Mouse (Mus musculus) erythroblast, adult 5-6 weeks (primary cell): ENCODE data around the gene Mroh7. TPM values are rescaled to one million over a fixed set of nuclear protein-coding genes. Genes with fewer than 3 reads are reported as not detected.
A peak's percentile ranks its signal among the peaks of the same experiment; 100 is the strongest.
"Not testable (repeated sequence)": the region's sequence is repeated elsewhere in the genome, so short reads cannot be mapped to it uniquely, and the experiment has no call there.

ENCODE experiments used
- ATAC-seq: replicated peaks from 2 replicates; pipeline ENCODE4 v1.8.0; 2016; ENCODE audit warnings: moderate number of reproducible peaks, mild to moderate bottlenecking, moderate TSS enrichment, inconsistent platforms; ENCODE audit not compliant: poor library complexity, low FRiP score, severe bottlenecking
- total RNA-seq, 2 experiments: library from RNA; stranded (forward) in 1 of 2; stranded (reverse) in 1 of 2; fragments of 150-400 nt in 1 of 2; fragments of 200-764, 138-1000 nt in 1 of 2; gene quantifications; 2 replicates each; pipeline versions ENCODE4 v1.2.3 to v1.2.4; 2015 to 2017; ENCODE audit warnings: low replicate concordance in 2 of 2

Gene Mroh7
- total RNA-seq (2015; ENCODE audit: low replicate concordance), result not detected in 2 replicates
- not detected in 2 replicates for total RNA-seq (2017; ENCODE audit: low replicate concordance)

GRCm38 (mm10) chr4:106730814-106731213, at the start of gene Mroh7:
TSS of gene Mroh7 (minus strand) at chr4:106730925.
- no peak for ATAC-seq

- ATAC-seq, result no peak
Measured at GRCm38 (mm10) chr4:106780045-106780444, 49.3 kb upstream of the Mroh7 start.

GRCm38 (mm10) chr4:106778116-106778788, 47.5 kb upstream of the Mroh7 start:
- no peak for ATAC-seq

GRCm38 (mm10) chr4:106776998-106777397, 46.3 kb upstream of the Mroh7 start:
- no peak for ATAC-seq

GRCm38 (mm10) chr4:106775767-106776166, 45.0 kb upstream of the Mroh7 start:
- not testable (repeated sequence) for ATAC-seq

- ATAC-seq, result no peak
Measured at GRCm38 (mm10) chr4:106772558-106772957, 41.8 kb upstream of the Mroh7 start.

GRCm38 (mm10) chr4:106769306-106769705, 38.6 kb upstream of the Mroh7 start:
- no peak for ATAC-seq

- ATAC-seq, result no peak
Measured at GRCm38 (mm10) chr4:106764166-106764565, 33.4 kb upstream of the Mroh7 start.

- ATAC-seq, result no peak
Measured at GRCm38 (mm10) chr4:106751726-106752125, 21.0 kb upstream of the Mroh7 start.

- no peak for ATAC-seq
Measured at GRCm38 (mm10) chr4:106749699-106750098, 19.0 kb upstream of the Mroh7 start.

GRCm38 (mm10) chr4:106747001-106747580, 16.4 kb upstream of the Mroh7 start:
- no peak for ATAC-seq

GRCm38 (mm10) chr4:106745862-106746261, 15.1 kb upstream of the Mroh7 start:
- no peak for ATAC-seq

GRCm38 (mm10) chr4:106737904-106738303, 7.2 kb upstream of the Mroh7 start:
- no peak for ATAC-seq

- not testable (repeated sequence) for ATAC-seq
Measured at GRCm38 (mm10) chr4:106736884-106737283, 6.2 kb upstream of the Mroh7 start.

- no peak for ATAC-seq
Measured at GRCm38 (mm10) chr4:106733636-106734035, 2.9 kb upstream of the Mroh7 start, which contains the start of gene Fam151a. TSS of gene Fam151a (plus strand) at chr4:106733889.

- ATAC-seq, result no peak
Measured at GRCm38 (mm10) chr4:106720631-106721030, 10.1 kb downstream of the Mroh7 start.

- ATAC-seq, result no peak
Measured at GRCm38 (mm10) chr4:106713622-106714021, 17.1 kb downstream of the Mroh7 start.

GRCm38 (mm10) chr4:106708408-106708807, 22.3 kb downstream of the Mroh7 start:
- peak; percentile 76 for ATAC-seq

GRCm38 (mm10) chr4:106707957-106708356, 22.8 kb downstream of the Mroh7 start:
- no peak for ATAC-seq

GRCm38 (mm10) chr4:106705096-106705665, 25.5 kb downstream of the Mroh7 start:
- ATAC-seq, result no peak

GRCm38 (mm10) chr4:106704416-106704815, 26.3 kb downstream of the Mroh7 start:
- ATAC-seq, result no peak
